Mouse (Mus musculus) intestine, embryonic 15.5 days (tissue): ENCODE measurements around the gene Rbfox1. TPM values are rescaled to one million over a fixed set of nuclear protein-coding genes. Genes with fewer than 3 reads are reported as not detected.

Experiments
- ATAC-seq: fragments of 200-750 bp; cut with Nextera tagmentation; 2 replicates; pipeline ENCODE4 v1.8.0; 2017; ENCODE audit warnings: moderate TSS enrichment, moderate library complexity
- H3K27ac ChIP-seq: fragments of 300-500 bp; sonication (generic); 2 replicates; pipeline ENCODE4 v1.5.1; 2015; ENCODE audit warnings: mild to moderate bottlenecking, inconsistent platforms
- H3K27me3 ChIP-seq: fragments of 300-500 bp; sonication (generic); replicated peaks from 2 replicates; pipeline ENCODE4 v1.6.1; 2015; ENCODE audit warnings: inconsistent platforms
- H3K36me3 ChIP-seq: fragments of 300-500 bp; sonication (generic); 2 replicates; pipeline ENCODE4 v1.6.1; 2015; ENCODE audit warnings: inconsistent platforms
- H3K4me1 ChIP-seq: fragments of 300-500 bp; sonication (generic); replicated peaks from 2 replicates; pipeline ENCODE4 v1.6.1; 2015; ENCODE audit warnings: inconsistent platforms
- H3K4me2 ChIP-seq: fragments of 300-500 bp; sonication (generic); replicated peaks from 2 replicates; pipeline ENCODE4 v1.6.1; 2015; ENCODE audit warnings: mild to moderate bottlenecking, inconsistent platforms
- H3K4me3 ChIP-seq: fragments of 300-500 bp; sonication (generic); replicated peaks from 2 replicates; pipeline ENCODE4 v1.5.1; 2015; ENCODE audit warnings: inconsistent platforms
- H3K9ac ChIP-seq: fragments of 300-500 bp; sonication (generic); 2 replicates; pipeline ENCODE4 v1.6.1; 2015; ENCODE audit warnings: inconsistent platforms
- H3K9me3 ChIP-seq: fragments of 300-500 bp; sonication (generic); 2 replicates; pipeline ENCODE4 v1.6.1; 2016; ENCODE audit warnings: inconsistent platforms
- WGBS: fragments of 180-500 bp; shearing (Covaris S2); methylation state at CpG from one replicate; pipeline ENCODE4 v1.1.7; 2015; 5-methylcytosine and 5-hydroxymethylcytosine counted together
- polyA plus RNA-seq: library from polyadenylated mRNA; unstranded; fragments of >200 nt; fragmentation: Nextera tagmentation; extraction: Ambion mirVana; gene quantifications from 2 replicates; pipeline ENCODE4 v1.2.1, GENCODE M21; 2015

Gene Rbfox1
- polyA plus RNA-seq, 1 experiment from 2014 or later = 3.3 TPM

DNA sequence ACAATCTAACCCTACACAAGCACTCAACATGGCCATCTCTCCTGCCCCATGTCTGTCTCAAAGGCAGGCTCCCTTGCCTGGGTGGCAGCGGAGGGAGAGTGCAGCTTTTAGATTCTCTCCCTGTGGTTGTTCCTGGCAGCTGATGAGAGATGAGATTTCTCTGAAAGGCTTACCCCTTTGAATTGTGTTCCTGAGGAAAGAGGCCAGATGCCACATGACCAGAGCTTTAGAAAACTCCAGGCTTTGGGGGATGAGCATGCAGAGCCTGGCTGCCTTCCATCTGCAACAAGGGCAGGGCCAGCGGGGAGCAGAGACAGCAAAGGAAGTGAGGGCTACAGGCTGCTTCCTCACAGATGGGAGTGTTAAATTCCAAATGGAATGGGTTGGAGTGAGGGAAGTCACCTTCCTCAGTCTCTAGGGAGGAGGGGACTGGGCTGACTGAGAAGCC lies 26.7 kb downstream of the Rbfox1 start:
- Histone ChIP-seq H3K4me1 (no peaks in the 10 kb centered on the region), H3K36me3 (no peaks in the 10 kb centered on the region), H3K9ac (no peak overlapping the region), H3K4me3 (no peak overlapping the region), H3K27me3 (no peaks in the 10 kb centered on the region), H3K9me3 (no peaks in the 10 kb centered on the region), H3K4me2 (no peak overlapping the region), H3K27ac (no peak overlapping the region)
- ATAC-seq = no peak
- WGBS = 41% methylated on average over 2 of the region's 2 CpGs

DNA sequence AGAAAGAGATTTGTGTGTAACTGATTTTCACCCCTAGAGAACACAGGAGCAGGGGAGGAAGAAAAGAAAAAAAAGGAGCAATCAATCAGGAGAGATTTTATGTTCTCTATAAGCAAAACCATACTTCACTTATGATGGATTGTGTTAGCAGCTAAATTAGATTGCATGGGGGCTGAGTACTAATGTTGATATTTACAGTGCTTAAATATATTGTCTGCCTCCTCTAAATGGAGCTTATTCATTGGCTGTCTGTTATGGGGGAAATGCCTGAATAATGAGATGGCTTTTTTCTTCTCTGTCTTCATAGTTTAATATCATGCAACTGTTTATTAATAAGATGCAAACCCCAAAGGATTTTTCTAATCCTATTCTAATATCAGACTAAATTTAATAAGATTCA lies 32.8 kb downstream of the Rbfox1 start:
- no peak overlapping the region for H3K9ac ChIP-seq
- H3K27me3 ChIP-seq = no peaks in the 10 kb centered on the region
- no peak for ATAC-seq
- H3K4me3 ChIP-seq = no peak overlapping the region
- H3K4me1 ChIP-seq = no peaks in the 10 kb centered on the region
- H3K36me3 ChIP-seq = no peaks in the 10 kb centered on the region
- H3K4me2 ChIP-seq = no peak overlapping the region
- H3K27ac ChIP-seq = no peak overlapping the region
- H3K9me3 ChIP-seq = no peaks in the 10 kb centered on the region

DNA sequence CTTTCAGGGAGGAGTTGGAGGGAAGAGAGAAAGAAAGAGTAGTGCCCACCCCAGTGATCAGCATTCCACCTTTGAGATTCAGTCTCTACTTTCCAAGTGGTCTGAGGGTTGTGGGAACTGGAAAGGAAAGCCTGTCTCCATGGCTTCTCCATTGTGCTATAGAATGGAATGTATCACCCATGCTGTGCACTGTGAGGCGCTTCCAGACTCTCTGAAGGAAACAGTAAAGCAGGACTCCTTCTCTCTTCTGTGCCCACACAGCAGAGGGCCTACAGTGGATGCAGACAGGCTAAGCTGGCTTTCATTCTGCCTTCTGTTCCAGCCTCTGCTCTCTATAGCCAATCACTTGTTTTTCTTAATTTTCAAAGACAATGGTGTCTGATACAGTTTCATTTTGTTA lies 41.8 kb downstream of the Rbfox1 start:
- Histone ChIP-seq H3K27ac (no peak overlapping the region), H3K4me2 (no peak overlapping the region), H3K27me3 (no peaks in the 10 kb centered on the region), H3K36me3 (no peaks in the 10 kb centered on the region), H3K9ac (no peak overlapping the region), H3K4me1 (no peaks in the 10 kb centered on the region), H3K9me3 (no peaks in the 10 kb centered on the region), H3K4me3 (no peak overlapping the region)
- 45% methylated on average over 1 of the region's 1 CpGs for WGBS
- no peak for ATAC-seq

DNA sequence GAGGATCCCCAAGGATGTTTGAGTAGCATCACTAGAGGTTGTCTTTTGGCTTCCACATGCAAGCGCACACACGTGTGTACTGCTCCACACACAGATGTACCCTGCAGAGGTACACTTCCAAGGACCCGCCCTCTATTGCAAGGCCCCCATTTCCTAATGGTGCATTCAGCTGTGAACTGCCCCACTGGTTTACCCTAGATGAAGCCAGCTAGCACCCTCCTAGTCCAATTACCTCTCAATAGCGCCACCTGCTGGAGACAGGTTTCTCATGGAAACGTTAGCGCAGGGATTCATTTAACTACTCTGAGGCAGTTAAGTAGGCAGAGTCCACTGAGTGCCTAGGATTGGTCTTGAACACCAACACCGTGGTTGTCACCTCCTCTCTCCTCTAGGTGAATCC lies 46.5 kb downstream of the Rbfox1 start:
- no peak for ATAC-seq

DNA sequence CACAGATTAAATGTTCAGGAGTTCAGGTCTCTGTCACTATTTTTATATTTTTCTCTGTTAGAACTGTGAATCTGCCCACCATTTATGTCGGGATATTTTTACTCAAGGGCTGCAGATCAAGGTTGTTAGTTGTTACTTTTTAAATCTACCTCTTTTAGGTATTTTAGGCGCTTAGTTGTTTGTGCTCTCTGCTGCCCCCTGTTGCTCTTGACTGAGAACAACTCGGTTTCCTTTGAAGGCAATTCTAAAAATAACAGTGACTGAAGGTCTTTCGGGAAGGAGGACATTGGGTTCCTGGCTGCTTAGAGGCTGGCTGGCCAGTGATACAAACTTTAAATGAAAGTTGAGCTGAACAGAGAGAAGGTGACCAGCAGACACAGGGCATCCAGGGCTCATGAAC lies 54.9 kb downstream of the Rbfox1 start:
- WGBS = 60% methylated on average over 4 of the region's 4 CpGs
- no peak overlapping the region for H3K4me3 ChIP-seq
- H3K4me2 ChIP-seq = no peak overlapping the region
- no peak overlapping the region for H3K9ac ChIP-seq
- no peaks in the 10 kb centered on the region for H3K4me1 ChIP-seq
- no peak overlapping the region for H3K27ac ChIP-seq
- no peak for ATAC-seq
- no peaks in the 10 kb centered on the region for H3K27me3 ChIP-seq
- no peaks in the 10 kb centered on the region for H3K36me3 ChIP-seq
- no peaks in the 10 kb centered on the region for H3K9me3 ChIP-seq

More for the DNA sequence above, 46.5 kb downstream of the Rbfox1 start:
- no peaks in the 10 kb centered on the region for H3K36me3 ChIP-seq
- H3K27me3 ChIP-seq = no peaks in the 10 kb centered on the region
- no peak overlapping the region for H3K9ac ChIP-seq
- H3K4me2 ChIP-seq = no peak overlapping the region
- no peak overlapping the region for H3K4me3 ChIP-seq
- 25% methylated on average over 7 of the region's 7 CpGs for WGBS
- H3K27ac ChIP-seq = no peak overlapping the region
- no peaks in the 10 kb centered on the region for H3K4me1 ChIP-seq
- H3K9me3 ChIP-seq = no peaks in the 10 kb centered on the region

DNA sequence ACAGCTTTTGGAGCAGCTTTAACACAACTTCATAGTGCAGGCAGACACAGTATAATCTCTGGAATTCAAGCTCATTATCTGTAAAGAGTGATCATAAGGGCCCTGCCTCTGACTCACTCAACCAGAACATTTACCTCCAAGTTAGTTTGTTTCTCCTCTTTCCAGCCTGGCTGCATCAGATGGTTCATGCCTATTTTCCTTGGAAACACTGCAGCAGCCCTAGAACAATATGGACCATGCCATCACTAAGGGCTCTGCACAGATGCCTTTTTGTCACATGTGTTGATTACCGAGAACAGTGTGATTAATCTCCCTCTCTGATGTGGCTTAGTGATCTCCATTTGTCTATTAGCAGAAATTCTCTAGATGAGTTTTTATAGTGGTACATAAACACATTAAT lies 60.5 kb downstream of the Rbfox1 start:
- Histone ChIP-seq H3K36me3 (no peaks in the 10 kb centered on the region), H3K9me3 (no peaks in the 10 kb centered on the region), H3K4me2 (no peak overlapping the region), H3K4me1 (no peaks in the 10 kb centered on the region), H3K27me3 (no peaks in the 10 kb centered on the region), H3K4me3 (no peak overlapping the region), H3K27ac (no peak overlapping the region), H3K9ac (no peak overlapping the region)
- WGBS = 71% methylated on average over 1 of the region's 1 CpGs
- ATAC-seq = no peak

DNA sequence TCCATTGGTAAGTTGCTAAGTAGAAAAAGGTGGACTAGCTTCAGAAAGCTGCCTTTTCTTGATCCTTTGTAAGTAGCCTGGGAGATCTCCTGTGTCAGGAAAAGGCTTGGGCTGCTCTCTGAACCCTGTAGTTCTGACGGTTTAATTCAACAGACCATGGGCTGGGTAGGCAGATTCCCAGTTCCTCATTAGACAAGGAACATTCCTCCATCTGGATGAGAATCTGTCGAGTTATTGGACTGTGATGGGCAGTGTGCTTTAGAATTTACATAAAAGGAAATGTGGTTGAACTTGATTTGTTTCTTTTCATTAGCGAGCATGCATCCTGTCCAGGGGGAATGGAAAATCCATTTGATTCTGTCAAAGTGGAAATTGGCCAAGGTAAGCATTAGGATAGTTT lies 68.0 kb downstream of the Rbfox1 start:
- Histone ChIP-seq H3K9me3 (no peaks in the 10 kb centered on the region), H3K36me3 (no peaks in the 10 kb centered on the region), H3K4me3 (no peak overlapping the region), H3K4me1 (no peaks in the 10 kb centered on the region), H3K27me3 (no peaks in the 10 kb centered on the region), H3K9ac (no peak overlapping the region), H3K27ac (no peak overlapping the region), H3K4me2 (no peak overlapping the region)
- WGBS = 68% methylated on average over 3 of the region's 3 CpGs
- ATAC-seq = no peak

DNA sequence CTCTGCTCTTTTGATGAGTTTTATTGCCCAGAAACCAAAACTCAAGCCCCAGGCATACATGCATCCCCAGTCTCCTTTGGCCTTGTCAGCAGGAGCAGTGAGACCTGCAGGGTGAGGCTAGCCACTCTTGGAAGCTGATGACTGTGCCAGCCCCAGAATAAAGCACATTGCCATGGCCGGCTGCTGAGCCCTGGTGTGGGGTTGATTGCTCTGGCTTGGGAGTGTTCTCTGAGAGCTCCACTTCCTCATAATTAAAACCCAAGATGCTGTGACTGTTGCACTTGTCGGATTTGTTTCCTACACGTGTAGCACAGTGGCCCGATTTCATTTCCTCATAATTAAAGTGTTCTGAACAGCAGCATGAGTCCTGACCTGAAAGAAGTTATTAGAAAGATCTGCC lies 72.3 kb downstream of the Rbfox1 start:
- Histone ChIP-seq H3K27ac (no peak overlapping the region), H3K4me2 (no peak overlapping the region), H3K4me1 (no peaks in the 10 kb centered on the region), H3K27me3 (no peaks in the 10 kb centered on the region), H3K36me3 (no peaks in the 10 kb centered on the region), H3K9ac (no peak overlapping the region), H3K9me3 (no peaks in the 10 kb centered on the region), H3K4me3 (no peak overlapping the region)
- 67% methylated on average over 4 of the region's 4 CpGs for WGBS
- no peak for ATAC-seq

DNA sequence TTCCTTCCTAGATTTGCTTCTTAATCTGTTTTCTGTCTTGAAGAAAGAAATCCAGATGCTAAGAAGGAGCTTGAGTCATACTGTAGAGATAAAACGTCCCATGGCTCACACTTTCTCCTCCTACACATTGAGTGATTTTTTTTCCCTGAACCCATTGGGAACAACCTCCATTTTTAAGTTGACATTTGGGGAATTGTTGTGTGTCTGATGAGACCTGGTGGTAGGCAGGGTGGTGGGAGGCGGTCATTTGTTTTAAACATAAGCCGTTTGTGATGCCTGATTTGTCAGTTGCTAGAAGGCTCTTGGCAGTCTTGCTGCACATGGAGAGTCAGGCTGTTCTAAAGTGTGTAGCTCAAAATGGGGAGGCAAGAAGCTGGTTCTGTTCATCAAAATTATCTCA lies 76.6 kb downstream of the Rbfox1 start:
- Histone ChIP-seq H3K4me3 (no peak overlapping the region), H3K9ac (no peak overlapping the region), H3K4me1 (no peaks in the 10 kb centered on the region), H3K9me3 (no peaks in the 10 kb centered on the region), H3K27ac (no peak overlapping the region), H3K36me3 (no peaks in the 10 kb centered on the region), H3K4me2 (no peak overlapping the region), H3K27me3 (no peaks in the 10 kb centered on the region)
- no peak for ATAC-seq
- 71% methylated on average over 3 of the region's 3 CpGs for WGBS

DNA sequence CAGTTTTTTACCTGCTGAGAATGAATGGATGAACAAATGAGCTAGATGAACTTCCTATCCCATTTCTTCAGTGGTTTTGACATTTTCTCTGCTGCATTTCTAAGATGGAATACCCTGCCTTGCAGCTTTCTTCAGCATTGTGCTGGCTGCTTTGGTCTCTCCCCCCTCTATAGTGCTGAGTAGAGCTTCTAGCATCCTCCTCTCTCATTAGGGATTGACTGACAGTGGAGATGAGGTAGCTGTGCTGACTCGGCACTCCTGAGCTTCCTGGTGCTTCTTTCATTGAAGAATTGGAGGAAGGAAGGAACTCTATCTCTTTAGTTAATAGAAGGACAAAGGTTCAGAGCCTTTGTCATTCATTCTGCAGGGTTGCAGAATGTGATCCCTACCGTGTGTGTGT lies 89.0 kb downstream of the Rbfox1 start:
- no peaks in the 10 kb centered on the region for H3K9me3 ChIP-seq
- no peak overlapping the region for H3K4me2 ChIP-seq
- H3K4me1 ChIP-seq = no peaks in the 10 kb centered on the region
- WGBS = 75% methylated on average over 2 of the region's 2 CpGs
- no peak overlapping the region for H3K27ac ChIP-seq
- H3K9ac ChIP-seq = no peak overlapping the region
- no peaks in the 10 kb centered on the region for H3K27me3 ChIP-seq
- no peak for ATAC-seq
- H3K36me3 ChIP-seq = no peaks in the 10 kb centered on the region
- no peak overlapping the region for H3K4me3 ChIP-seq

DNA sequence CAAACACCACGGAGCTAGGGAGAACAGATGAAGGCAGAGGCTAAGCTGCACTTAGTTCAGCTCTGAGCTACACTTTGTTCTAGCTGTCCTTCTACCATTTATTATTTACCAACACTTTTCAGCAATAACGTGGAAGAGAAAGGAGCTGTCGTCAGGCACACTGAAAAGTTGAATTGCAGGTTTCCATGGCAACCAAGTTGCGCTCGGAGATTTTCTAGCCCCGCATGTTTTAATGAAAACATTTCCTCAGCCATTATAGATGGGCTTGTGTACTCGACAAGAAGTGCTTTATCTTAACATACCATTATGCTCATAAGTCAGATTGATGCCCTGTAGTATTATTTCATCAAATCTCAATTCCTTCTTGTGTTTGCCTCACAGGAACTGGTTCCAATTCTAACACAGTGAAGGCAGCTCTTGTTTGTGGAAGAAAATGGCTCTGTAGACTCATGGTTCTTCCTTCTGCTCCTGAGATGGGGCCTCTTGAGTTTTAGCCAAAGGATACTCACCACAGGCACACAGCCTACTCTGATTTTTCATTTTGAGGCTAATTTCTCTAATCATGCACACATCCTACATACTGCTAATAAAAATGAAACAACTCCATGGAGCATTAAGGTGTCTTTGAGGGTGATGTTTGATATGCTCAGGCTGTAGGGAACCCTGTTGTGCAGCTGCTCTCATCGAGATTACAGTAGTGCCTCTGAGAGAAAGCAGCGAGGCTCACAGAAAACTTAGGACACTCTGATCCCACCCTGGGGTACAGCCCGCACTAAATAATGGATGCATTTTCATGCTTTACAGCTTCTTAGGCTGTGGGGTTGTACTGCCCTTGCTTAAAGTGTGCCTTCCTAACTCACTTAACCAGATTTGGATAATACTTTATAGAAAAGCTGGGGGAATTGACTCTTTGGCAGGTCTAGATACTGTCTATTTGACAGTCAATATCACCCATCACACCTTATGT lies 107.2 kb downstream of the Rbfox1 start:
- Histone ChIP-seq H3K4me3 (no peak overlapping the region), H3K9ac (no peak overlapping the region), H3K36me3 (no peaks in the 10 kb centered on the region), H3K9me3 (no peaks in the 10 kb centered on the region), H3K27me3 (no peaks in the 10 kb centered on the region), H3K4me2 (no peak overlapping the region), H3K4me1 (no peaks in the 10 kb centered on the region), H3K27ac (no peak overlapping the region)
- WGBS = 49% methylated on average over 10 of the region's 10 CpGs
- no peak for ATAC-seq

DNA sequence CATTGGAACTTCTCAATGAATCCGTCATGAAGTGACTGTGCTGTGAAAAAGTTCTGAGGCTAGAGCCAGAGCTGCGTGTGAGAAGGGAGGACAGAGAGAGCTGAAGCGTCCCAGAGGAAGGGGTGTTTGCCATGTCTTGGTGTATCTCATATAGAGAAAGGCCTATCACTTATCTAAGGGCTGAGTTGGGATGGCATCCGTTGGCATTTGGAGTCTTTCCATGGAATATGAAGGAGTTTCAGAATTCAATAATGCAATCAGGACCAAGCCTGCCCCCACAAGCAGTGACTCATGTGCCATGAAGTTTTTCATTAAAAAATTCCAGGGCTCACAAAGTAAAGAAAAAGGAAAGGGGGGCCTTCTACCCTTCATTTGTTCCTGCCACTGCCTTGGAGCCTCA lies 112.0 kb downstream of the Rbfox1 start:
- no peaks in the 10 kb centered on the region for H3K9me3 ChIP-seq
- no peak overlapping the region for H3K9ac ChIP-seq
- H3K4me2 ChIP-seq = no peak overlapping the region
- no peak overlapping the region for H3K27ac ChIP-seq
- 72% methylated on average over 4 of the region's 4 CpGs for WGBS
- H3K27me3 ChIP-seq = no peaks in the 10 kb centered on the region
- H3K4me3 ChIP-seq = no peak overlapping the region
- no peaks in the 10 kb centered on the region for H3K36me3 ChIP-seq
- ATAC-seq = no peak
- no peaks in the 10 kb centered on the region for H3K4me1 ChIP-seq

DNA sequence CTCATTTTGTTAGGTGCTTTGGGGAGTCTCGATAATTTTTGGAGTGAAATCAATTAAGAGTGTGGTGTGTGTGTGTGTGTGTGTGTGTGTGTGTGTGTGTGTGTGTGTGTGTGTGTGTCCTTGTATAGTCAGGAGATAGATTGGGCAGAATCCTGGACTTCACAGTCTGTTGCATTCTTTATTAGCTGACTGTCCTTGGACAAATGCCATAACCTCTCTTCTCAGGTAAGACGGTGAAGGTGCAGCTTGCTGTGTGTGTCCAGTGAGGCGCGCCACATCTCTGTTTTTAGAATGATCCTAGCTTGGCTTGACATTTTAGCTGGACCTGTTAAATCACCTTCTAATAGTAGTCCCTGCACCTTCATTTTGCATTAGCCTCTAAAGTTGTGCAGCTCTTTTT lies 112.5 kb downstream of the Rbfox1 start:
- ATAC-seq = no peak
- no peak overlapping the region for H3K4me3 ChIP-seq
- H3K4me1 ChIP-seq = no peaks in the 10 kb centered on the region
- no peak overlapping the region for H3K9ac ChIP-seq
- WGBS = 78% methylated on average over 4 of the region's 4 CpGs
- no peaks in the 10 kb centered on the region for H3K36me3 ChIP-seq
- H3K27ac ChIP-seq = no peak overlapping the region
- H3K4me2 ChIP-seq = no peak overlapping the region
- H3K27me3 ChIP-seq = no peaks in the 10 kb centered on the region
- H3K9me3 ChIP-seq = no peaks in the 10 kb centered on the region
